Mouse (Mus musculus): ENCODE data around the gene Pex12.
"Not testable (repeated sequence)": the region's sequence is repeated elsewhere in the genome, so short reads cannot be mapped to it uniquely, and the experiment has no call there.

Pex12 gene

GRCm38 (mm10) chr11:83289036-83289435 is 13.3 kb downstream of the Pex12 start:
- DNase-seq (ENCODE audit: low read depth, low spot score) = no peak

- no peak for DNase-seq (ENCODE audit: low read depth, low spot score)
Observed at GRCm38 (mm10) chr11:83286566-83286965, 15.8 kb downstream of the Pex12 start, which contains the start of gene Slfn14. Gene Slfn14, minus strand, starts transcription at chr11:83286726.

GRCm38 (mm10) chr11:83285627-83286026 is 16.8 kb downstream of the Pex12 start:
- DNase-seq (ENCODE audit: low read depth, low spot score) = no peak

GRCm38 (mm10) chr11:83282084-83282483 is 20.3 kb downstream of the Pex12 start:
- no peak for DNase-seq (ENCODE audit: low read depth, low spot score)

- DNase-seq (ENCODE audit: low read depth, low spot score) = no peak
Observed at GRCm38 (mm10) chr11:83279691-83280090, 22.7 kb downstream of the Pex12 start.

- no peak for DNase-seq (ENCODE audit: low read depth, low spot score)
Observed at GRCm38 (mm10) chr11:83279024-83279423, 23.4 kb downstream of the Pex12 start.

GRCm38 (mm10) chr11:83276251-83276650 is 26.1 kb downstream of the Pex12 start:
- no peak for DNase-seq (ENCODE audit: low read depth, low spot score)

- peak; percentile 58 for DNase-seq (ENCODE audit: low read depth, low spot score)
Observed at GRCm38 (mm10) chr11:83271951-83272843, 30.2 kb downstream of the Pex12 start.

- peak; percentile 88 for DNase-seq (ENCODE audit: low read depth, low spot score)
Observed at GRCm38 (mm10) chr11:83271151-83271950, 31.0 kb downstream of the Pex12 start.

- DNase-seq (ENCODE audit: low read depth, low spot score) = no peak
Observed at GRCm38 (mm10) chr11:83270842-83271150, 31.6 kb downstream of the Pex12 start.

GRCm38 (mm10) chr11:83263146-83263545 is 39.2 kb downstream of the Pex12 start:
- peak; percentile 47 for DNase-seq (ENCODE audit: low read depth, low spot score)

- no peak for DNase-seq (ENCODE audit: low read depth, low spot score)
Observed at GRCm38 (mm10) chr11:83262673-83263072, 39.7 kb downstream of the Pex12 start.

- DNase-seq (ENCODE audit: low read depth, low spot score) = not testable (repeated sequence)
Observed at GRCm38 (mm10) chr11:83257211-83257610, 45.2 kb downstream of the Pex12 start.

All from ZHBTc4 (cell line).